Mouse (Mus musculus): ENCODE data around the gene Gpc5. TPM values are rescaled to one million over a fixed set of nuclear protein-coding genes. Genes with fewer than 3 reads are reported as not detected.

The Gpc5 gene
- polyA plus RNA-seq, 1 experiment: 0.06 TPM

- H3K4me1 ChIP-seq (ENCODE audit: control insufficient read depth, insufficient read depth, low read length): no peaks in the 10 kb centered on the region
- DNase-seq: no peak
- TF ChIP-seq CTCF (IDR thresholded peaks at IDR 0.05; ENCODE audit: insufficient read depth, low read length) (no peak), POLR2A (IDR thresholded peaks at IDR 0.05; ENCODE audit: borderline replicate concordance, extremely low read depth, low read depth, low read length) (no peak)
- H3K4me3 ChIP-seq (replicated peaks; ENCODE audit: extremely low read depth, low read depth, low read length): no peak overlapping the region
- 75% methylated on average over 2 of the region's 2 CpGs for WGBS
Measured at GRCm38 (mm10) chr14:115679875-115680274, 587.9 kb downstream of the Gpc5 start.

DNA sequence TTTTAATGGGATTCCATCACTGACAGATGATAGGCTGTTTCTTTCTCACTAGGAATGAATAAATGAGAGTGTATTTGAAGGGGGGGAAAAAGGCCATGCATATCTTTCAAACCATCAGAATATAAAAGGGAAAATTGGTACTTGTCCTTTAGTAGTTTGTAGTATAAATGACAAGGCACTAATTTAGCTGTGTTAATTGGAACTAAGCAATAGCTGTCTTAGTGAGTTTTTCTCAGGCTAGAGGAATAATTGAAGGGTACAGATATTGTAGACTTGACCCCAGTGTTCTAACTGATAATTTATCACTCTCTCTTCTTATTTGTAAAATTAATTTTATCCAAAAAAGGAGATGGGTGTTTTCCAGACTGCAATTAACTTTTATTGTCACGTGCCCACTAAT lies 654.0 kb downstream of the Gpc5 start:
- no peak overlapping the region for H3K4me3 ChIP-seq (replicated peaks; ENCODE audit: extremely low read depth, low read depth, low read length)
- no peak for TF ChIP-seq POLR2A (IDR thresholded peaks at IDR 0.05; ENCODE audit: borderline replicate concordance, extremely low read depth, low read depth, low read length)
- H3K4me1 ChIP-seq (ENCODE audit: control insufficient read depth, insufficient read depth, low read length): no peaks in the 10 kb centered on the region
- DNase-seq: no peak
- WGBS: 74% methylated on average over 1 of the region's 1 CpGs

GRCm38 (mm10) chr14:115760241-115760640 lies 668.2 kb downstream of the Gpc5 start:
- Histone ChIP-seq H3K4me1 (ENCODE audit: control insufficient read depth, insufficient read depth, low read length) (no peaks in the 10 kb centered on the region), H3K4me3 (replicated peaks; ENCODE audit: extremely low read depth, low read depth, low read length) (no peak overlapping the region)
- 54% methylated on average over 5 of the region's 5 CpGs for WGBS
- no peak for DNase-seq
- no peak for TF ChIP-seq CTCF (IDR thresholded peaks at IDR 0.05; ENCODE audit: insufficient read depth, low read length)
- TF ChIP-seq POLR2A (IDR thresholded peaks at IDR 0.05; ENCODE audit: borderline replicate concordance, extremely low read depth, low read depth, low read length): no peak

DNA sequence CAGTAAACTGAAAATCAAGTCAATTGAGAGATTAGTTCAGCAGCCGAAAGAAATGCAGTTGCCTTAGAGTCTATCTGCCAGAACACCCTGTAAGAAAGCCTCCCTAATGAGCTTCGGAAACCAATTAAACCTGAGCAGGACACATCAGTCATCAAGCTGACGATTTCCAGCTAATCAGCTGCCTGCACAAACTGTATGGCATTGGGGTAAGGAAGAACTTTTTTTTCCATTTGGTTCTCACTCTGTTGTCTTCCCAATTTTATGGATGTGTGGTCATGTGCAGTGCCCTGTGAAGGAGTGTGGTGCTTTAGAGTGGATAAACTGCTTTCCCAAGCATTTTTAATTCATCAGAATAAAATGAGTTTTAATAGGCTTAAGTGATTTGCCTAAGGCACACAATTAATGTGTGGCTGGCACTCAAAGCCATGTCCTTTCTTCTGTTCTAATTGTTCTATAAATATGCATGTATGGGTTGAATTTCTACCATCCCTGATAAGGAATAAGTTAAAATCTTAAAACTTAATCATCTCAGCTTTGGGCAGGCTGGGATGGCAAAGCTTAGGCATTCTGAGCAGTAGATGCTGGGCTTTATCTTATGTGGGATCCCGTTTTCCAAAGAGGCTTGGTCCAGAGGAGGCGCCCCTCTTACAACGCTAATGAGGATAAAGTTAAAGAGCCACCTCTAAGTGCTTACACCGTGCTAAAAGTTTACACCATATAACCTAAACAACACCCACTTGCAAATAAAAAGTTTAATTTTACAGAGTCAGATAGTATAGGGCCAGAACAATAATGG lies 687.6 kb downstream of the Gpc5 start:
- DNase-seq: no peak

GRCm38 (mm10) chr14:115804751-115805150 lies 712.7 kb downstream of the Gpc5 start:
- Histone ChIP-seq H3K4me3 (replicated peaks; ENCODE audit: extremely low read depth, low read depth, low read length) (no peak overlapping the region), H3K4me1 (ENCODE audit: control insufficient read depth, insufficient read depth, low read length) (no peaks in the 10 kb centered on the region)
- no peak for TF ChIP-seq POLR2A (IDR thresholded peaks at IDR 0.05; ENCODE audit: borderline replicate concordance, extremely low read depth, low read depth, low read length)
- TF ChIP-seq CTCF (IDR thresholded peaks at IDR 0.05; ENCODE audit: insufficient read depth, low read length): no peak
- 13% methylated on average over 2 of the region's 2 CpGs for WGBS
- DNase-seq: no peak

More for the DNA sequence above, 687.6 kb downstream of the Gpc5 start:
- no peak for TF ChIP-seq POLR2A (IDR thresholded peaks at IDR 0.05; ENCODE audit: borderline replicate concordance, extremely low read depth, low read depth, low read length)
- TF ChIP-seq CTCF (IDR thresholded peaks at IDR 0.05; ENCODE audit: insufficient read depth, low read length): no peak
- H3K4me1 ChIP-seq (ENCODE audit: control insufficient read depth, insufficient read depth, low read length): no peaks in the 10 kb centered on the region
- WGBS: 70% methylated on average over 7 of the region's 7 CpGs
- no peak overlapping the region for H3K4me3 ChIP-seq (replicated peaks; ENCODE audit: extremely low read depth, low read depth, low read length)

DNA sequence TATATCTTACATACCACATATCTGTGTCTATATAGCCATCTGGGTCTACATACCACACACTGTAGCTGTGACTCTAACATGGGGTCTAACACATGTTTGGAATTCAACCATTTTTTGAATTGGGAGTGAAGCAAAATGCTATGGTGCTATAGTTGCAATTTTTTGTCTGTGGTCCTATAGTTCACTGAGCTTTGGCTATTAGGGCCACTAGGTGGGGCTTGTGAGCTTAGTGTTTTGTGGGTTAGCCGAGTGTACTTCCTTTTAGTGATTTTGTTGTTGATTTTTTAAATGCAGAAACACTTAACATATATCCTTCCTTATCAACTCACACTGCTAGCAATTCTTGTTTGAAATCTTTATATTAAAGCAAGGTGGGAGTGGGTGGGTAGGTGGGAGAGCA lies 727.0 kb downstream of the Gpc5 start:
- Histone ChIP-seq H3K4me3 (replicated peaks; ENCODE audit: extremely low read depth, low read depth, low read length) (no peak overlapping the region), H3K4me1 (ENCODE audit: control insufficient read depth, insufficient read depth, low read length) (no peaks in the 10 kb centered on the region)
- TF ChIP-seq CTCF (IDR thresholded peaks at IDR 0.05; ENCODE audit: insufficient read depth, low read length) (no peak), POLR2A (IDR thresholded peaks at IDR 0.05; ENCODE audit: borderline replicate concordance, extremely low read depth, low read depth, low read length) (no peak)
- no peak for DNase-seq
- WGBS: 10% methylated on average over 1 of the region's 1 CpGs

DNA sequence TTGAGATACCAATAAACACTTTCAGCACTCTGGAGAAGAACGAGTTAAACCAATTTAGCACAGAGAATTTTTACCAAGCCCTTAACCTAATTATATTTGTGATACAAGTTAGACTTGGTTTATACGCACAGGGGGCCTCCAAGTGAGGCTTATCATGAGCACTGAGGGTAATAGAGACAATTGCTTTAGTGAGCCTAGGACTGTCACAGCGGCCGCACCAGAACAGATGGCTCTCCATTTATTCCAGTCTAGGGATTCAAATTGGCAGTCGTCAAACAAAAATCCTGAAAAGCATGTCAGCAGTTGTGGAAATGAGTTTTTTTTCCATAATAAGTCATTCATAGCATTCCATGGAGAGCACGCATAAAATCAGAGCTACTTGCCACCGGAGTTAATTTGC lies 729.6 kb downstream of the Gpc5 start:
- no peak overlapping the region for H3K4me3 ChIP-seq (replicated peaks; ENCODE audit: extremely low read depth, low read depth, low read length)
- no peak for DNase-seq
- 83% methylated on average over 7 of the region's 7 CpGs for WGBS
- no peak for TF ChIP-seq CTCF (IDR thresholded peaks at IDR 0.05; ENCODE audit: insufficient read depth, low read length)
- TF ChIP-seq POLR2A (IDR thresholded peaks at IDR 0.05; ENCODE audit: borderline replicate concordance, extremely low read depth, low read depth, low read length): no peak
- H3K4me1 ChIP-seq (ENCODE audit: control insufficient read depth, insufficient read depth, low read length): no peaks in the 10 kb centered on the region

DNA sequence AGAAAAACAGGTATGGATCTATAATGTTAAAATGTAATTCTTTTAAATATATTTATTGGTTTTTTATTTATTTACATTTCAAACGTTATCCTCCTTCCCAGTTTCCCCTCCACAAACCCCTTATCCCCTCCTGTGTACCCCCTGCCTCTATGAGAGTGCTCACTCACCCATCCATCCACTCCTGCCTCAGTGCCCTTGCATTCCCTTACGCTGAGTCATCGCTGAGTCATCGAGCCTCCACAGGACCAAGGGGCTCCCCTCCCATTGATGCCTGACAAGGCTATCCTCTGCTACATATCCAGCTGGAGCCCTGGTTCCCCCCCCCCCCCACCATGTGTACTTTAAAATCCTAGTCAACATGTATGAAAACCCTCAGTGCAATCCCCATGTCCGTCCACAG lies 738.5 kb downstream of the Gpc5 start:
- DNase-seq: no peak
- WGBS: 50% methylated on average over 5 of the region's 5 CpGs
- TF ChIP-seq CTCF (IDR thresholded peaks at IDR 0.05; ENCODE audit: insufficient read depth, low read length) (no peak), POLR2A (IDR thresholded peaks at IDR 0.05; ENCODE audit: borderline replicate concordance, extremely low read depth, low read depth, low read length) (no peak)

DNA sequence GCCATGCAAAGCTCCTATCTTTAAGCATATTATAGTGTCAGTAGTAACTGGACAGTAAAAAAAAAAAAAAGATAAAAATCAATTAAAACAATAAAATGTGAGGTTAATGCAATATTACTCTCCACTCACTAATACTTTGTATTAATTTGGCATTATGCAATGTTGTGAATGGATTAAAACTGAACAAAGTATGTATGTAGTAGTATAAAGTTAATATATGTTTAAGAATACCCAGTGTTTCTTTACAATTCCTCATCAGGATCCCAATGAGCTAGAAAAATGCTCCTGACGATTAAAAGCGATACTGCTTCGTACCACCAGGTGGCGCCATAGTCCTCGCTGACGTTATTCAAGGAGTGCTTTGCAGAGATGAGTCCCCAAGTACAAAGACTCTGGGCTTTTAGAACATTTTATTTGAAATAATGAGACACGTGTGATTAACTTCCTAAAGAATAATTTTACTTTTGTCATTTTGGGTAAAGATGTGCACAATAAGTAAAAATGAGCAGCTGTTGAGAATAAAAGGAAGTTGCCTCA lies 739.3 kb downstream of the Gpc5 start:
- Histone ChIP-seq H3K4me1 (ENCODE audit: control insufficient read depth, insufficient read depth, low read length) (no peaks in the 10 kb centered on the region), H3K4me3 (replicated peaks; ENCODE audit: extremely low read depth, low read depth, low read length) (no peak overlapping the region)
- DNase-seq: peak; percentile 11
- peak; percentile 75 for TF ChIP-seq CTCF (IDR thresholded peaks at IDR 0.05; ENCODE audit: insufficient read depth, low read length)
- TF ChIP-seq POLR2A (IDR thresholded peaks at IDR 0.05; ENCODE audit: borderline replicate concordance, extremely low read depth, low read depth, low read length): no peak
- WGBS: 2% methylated on average over 7 of the region's 7 CpGs

More for the DNA sequence above, 738.5 kb downstream of the Gpc5 start:
- no peaks in the 10 kb centered on the region for H3K4me1 ChIP-seq (ENCODE audit: control insufficient read depth, insufficient read depth, low read length)
- H3K4me3 ChIP-seq (replicated peaks; ENCODE audit: extremely low read depth, low read depth, low read length): no peak overlapping the region
